Mouse (Mus musculus) gastrocnemius, postnatal 4 days (tissue): ENCODE data around the gene Ccl8. TPM values are rescaled to one million over a fixed set of nuclear protein-coding genes. Genes with fewer than 3 reads are reported as not detected.

Experiments used
- total RNA-seq, 2 experiments: library from RNA; stranded (reverse); gene quantifications; 2 replicates each; pipeline ENCODE4 v1.2.3; 2021

Ccl8 gene
- total RNA-seq, 2 experiments from 2014 or later: 1.0 TPM; not detected in 1

Other genes with a start within 250 kb of the Ccl8 start
- under 1 TPM in 1 of 2 experiments, not detected in 1; 0.10 TPM for gene Asic2, start 146.7 kb upstream of the Ccl8 start, total RNA-seq
- gene Ccl2, start 79.6 kb upstream of the Ccl8 start, total RNA-seq: 10 to 100 TPM in 1 of 2 experiments, 1 to 10 TPM in 1; 4.8 to 10.3 TPM
- not detected for gene Gm17268, start 76.6 kb upstream of the Ccl8 start, total RNA-seq
- gene Ccl7, start 69.5 kb upstream of the Ccl8 start, total RNA-seq: 1 to 10 TPM; 3.7 to 4.2 TPM
- 1 to 10 TPM; 5.4 to 6.6 TPM for gene Ccl11, start 57.4 kb upstream of the Ccl8 start, total RNA-seq
- gene Ccl12, start 13.3 kb upstream of the Ccl8 start, total RNA-seq: 1 to 10 TPM; 3.9 to 7.8 TPM
- not detected for gene Ccl1, start 190.5 kb downstream of the Ccl8 start, total RNA-seq